In the genomic region with DNA sequence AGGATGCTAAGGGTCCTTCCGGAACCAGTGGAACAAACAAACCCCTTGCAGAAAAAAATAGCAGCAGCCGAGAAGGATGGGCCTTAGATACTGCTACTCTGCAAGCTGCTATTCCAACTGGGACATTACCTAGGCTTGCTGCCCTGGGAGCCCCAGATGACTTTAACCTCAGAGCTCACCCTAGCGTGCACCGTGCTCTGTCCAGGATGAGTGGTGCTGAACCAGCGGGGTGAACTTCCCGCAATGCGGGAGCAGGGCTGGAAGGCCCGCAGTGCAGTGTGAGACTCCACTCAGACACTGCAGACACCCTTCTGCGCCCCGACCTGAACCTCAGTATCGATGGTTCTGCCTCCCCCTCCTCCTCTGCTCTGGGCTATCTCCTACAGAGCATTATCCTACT, we compare ENCODE assay signal across 13 mouse cellular contexts. TPM values are rescaled to one million over a fixed set of nuclear protein-coding genes. Genes with fewer than 3 reads are reported as not detected.
DNase-seq lines count a peak whose midpoint lies in the region; ATAC-seq and TF ChIP-seq lines count a peak whose summit lies in the region.
"Had no signal": no experiment of that assay in that cellular context is flagged by ENCODE, and none has a peak within 500 bp of the region (broad histone marks: within the 10 kb centered on the region; RNA-seq: fewer than 3 reads in every experiment).

No protein-coding gene starts in this region.

- H3K4me2 ChIP-seq in forebrain, embryonic 11.5 days (ENCODE audit: low read depth, low read length, severe bottlenecking): no peak overlapping the region
- no peak overlapping the region for H3K4me2 ChIP-seq in forebrain, embryonic 12.5 days
- no peak overlapping the region for H3K4me2 ChIP-seq in kidney, postnatal 0 days (ENCODE audit: low read length)
- H3K4me2 ChIP-seq: embryonic facial prominence, embryonic 12.5 days had no signal

- intact Hi-C loops in left cerebral cortex, postnatal 36 days (cut with DNase I): no loop called here

- no peak for TF ChIP-seq CTCF in kidney, postnatal 0 days (IDR thresholded peaks at IDR 0.05; ENCODE audit: low read depth)
- TF ChIP-seq CTCF in kidney, adult 2 months (conservative IDR thresholded peaks at IDR 0.05; ENCODE audit: insufficient read depth, insufficient read length, low read depth, low read length): no peak

- H3K36me3 ChIP-seq in forebrain, embryonic 11.5 days (ENCODE audit: control insufficient read depth, insufficient read depth, low read length): no peaks in the 10 kb centered on the region
- no peaks in the 10 kb centered on the region for H3K36me3 ChIP-seq in forebrain, embryonic 12.5 days (replicated peaks)
- H3K36me3 ChIP-seq in kidney, postnatal 0 days (ENCODE audit: insufficient read depth, low read length): no peaks in the 10 kb centered on the region
- H3K36me3 ChIP-seq in kidney, adult 2 months (ENCODE audit: control insufficient read depth, insufficient read depth, low read length): no peaks in the 10 kb centered on the region
- H3K36me3 ChIP-seq: embryonic facial prominence, embryonic 12.5 days had no signal

- H3K4me1 ChIP-seq in forebrain, embryonic 11.5 days (replicated peaks; ENCODE audit: control insufficient read depth, insufficient read depth, low read length): no peaks in the 10 kb centered on the region
- H3K4me1 ChIP-seq in forebrain, embryonic 12.5 days: no peaks in the 10 kb centered on the region
- H3K4me1 ChIP-seq in kidney, postnatal 0 days (replicated peaks; ENCODE audit: insufficient read depth, low read length): no peaks in the 10 kb centered on the region
- H3K4me1 ChIP-seq in kidney, adult 2 months (ENCODE audit: control insufficient read depth, insufficient read depth, low read length): no peaks in the 10 kb centered on the region
- H3K4me1 ChIP-seq: embryonic facial prominence, embryonic 12.5 days had no signal

- WGBS in forebrain, embryonic 11.5 days: 21% methylated on average over 11 of the region's 11 CpGs
- 13% methylated on average over 11 of the region's 11 CpGs for WGBS in forebrain, embryonic 12.5 days
- WGBS in kidney, postnatal 0 days: 11% methylated on average over 11 of the region's 11 CpGs
- WGBS in kidney, adult 2 months: 9% methylated on average over 11 of the region's 11 CpGs

- no peak overlapping the region for H3K27ac ChIP-seq in forebrain, embryonic 11.5 days (ENCODE audit: low read depth, low read length)
- no peak overlapping the region for H3K27ac ChIP-seq in forebrain, embryonic 12.5 days
- no peak overlapping the region for H3K27ac ChIP-seq in kidney, postnatal 0 days
- H3K27ac ChIP-seq in kidney, adult 2 months (ENCODE audit: insufficient read depth, low read depth, low read length): no peak overlapping the region
- H3K27ac ChIP-seq: embryonic facial prominence, embryonic 12.5 days had no signal

- H3K9me3 ChIP-seq in forebrain, embryonic 11.5 days (ENCODE audit: control insufficient read depth, low read length): no peaks in the 10 kb centered on the region
- no peaks in the 10 kb centered on the region for H3K9me3 ChIP-seq in forebrain, embryonic 12.5 days
- H3K9me3 ChIP-seq in kidney, postnatal 0 days (replicated peaks; ENCODE audit: low read length): no peaks in the 10 kb centered on the region
- H3K9me3 ChIP-seq: embryonic facial prominence, embryonic 12.5 days had no signal

- H3K9ac ChIP-seq in forebrain, embryonic 11.5 days (ENCODE audit: low read length): no peak overlapping the region
- H3K9ac ChIP-seq in forebrain, embryonic 12.5 days: no peak overlapping the region
- no peak overlapping the region for H3K9ac ChIP-seq in kidney, postnatal 0 days (ENCODE audit: low read depth, low read length)
- H3K9ac ChIP-seq: embryonic facial prominence, embryonic 12.5 days had no signal

- no peak for TF ChIP-seq POLR2A in kidney, adult 2 months (IDR thresholded peaks at IDR 0.05; ENCODE audit: low read depth, low read length)

- no peak overlapping the region for H3K4me3 ChIP-seq in forebrain, embryonic 11.5 days (ENCODE audit: low read depth, low read length)
- no peak overlapping the region for H3K4me3 ChIP-seq in forebrain, embryonic 12.5 days (replicated peaks)
- no peak overlapping the region for H3K4me3 ChIP-seq in kidney, postnatal 0 days (replicated peaks; ENCODE audit: low read depth, low read length)
- H3K4me3 ChIP-seq in kidney, adult 2 months (ENCODE audit: insufficient read depth, low read depth, low read length): no peak overlapping the region
- H3K4me3 ChIP-seq: embryonic facial prominence, embryonic 12.5 days had no signal

- ATAC-seq in forebrain, embryonic 11.5 days (replicated peaks; ENCODE audit: low FRiP score): no peak
- ATAC-seq in forebrain, embryonic 12.5 days (ENCODE audit: low FRiP score): no peak
- peak; percentile 33; the same call in 1 of the 2 replicates for ATAC-seq in kidney, postnatal 0 days (replicated peaks; ENCODE audit: low FRiP score, low read depth)
- ATAC-seq: Patski had no signal

- peak; percentile 68 for DNase-seq in forebrain, embryonic 11.5 days (ENCODE audit: low spot score)
- DNase-seq in kidney, postnatal 0 days (ENCODE audit: low spot score): peak; percentile 65
- DNase-seq in kidney, adult 2 months: no peak
- peak; percentile 61 for DNase-seq in ZHBTc4 (ENCODE audit: low read depth, low spot score)
- DNase-seq in kidney, postnatal 36 days: peak; percentile 7 to 60
- DNase-seq in cerebellum, postnatal 4 days (ENCODE audit: low spot score in 2 of 2): no peak
- no peak for DNase-seq in left cerebral cortex, postnatal 36 days (ENCODE audit: low spot score in 2 of 2)
- DNase-seq: layer of hippocampus, postnatal 36 days had no signal

- no peaks in the 10 kb centered on the region for H3K27me3 ChIP-seq in forebrain, embryonic 11.5 days (ENCODE audit: control insufficient read depth, insufficient read depth, low read length)
- H3K27me3 ChIP-seq in forebrain, embryonic 12.5 days: 0 out of 2 replicates have a peak, but pooled peaks cover 9% of the 10 kb centered on the region
- H3K27me3 ChIP-seq in kidney, postnatal 0 days (ENCODE audit: insufficient read depth, low read length): no peaks in the 10 kb centered on the region
- no peaks in the 10 kb centered on the region for H3K27me3 ChIP-seq in kidney, adult 2 months (replicated peaks; ENCODE audit: control insufficient read depth, insufficient read depth, low read length)
- H3K27me3 ChIP-seq: embryonic facial prominence, embryonic 12.5 days; Patski had no signal

RNA-seq across cellular contexts. Expression of a gene that starts 14.8 kb away (rescaled TPM):
- 1.0 and 1.1 TPM in 2 replicates for polyA plus RNA-seq in forebrain, embryonic 11.5 days (2014; fragmentation: Nextera tagmentation; extraction: Ambion mirVana)
- polyA plus RNA-seq in forebrain, embryonic 12.5 days (2016; fragmentation: Nextera tagmentation; extraction: Ambion mirVana): 1.8 and 2.2 TPM in 2 replicates
- 0.97 and 1.1 TPM in 2 replicates for polyA plus RNA-seq in kidney, postnatal 0 days (2015; fragmentation: Nextera tagmentation; extraction: Ambion mirVana)
- polyA plus RNA-seq in kidney, adult 2 months (2012; rRNA removed): 0.22 and 0.30 TPM in 2 replicates
- total RNA-seq in left cerebral cortex, postnatal 36 days (2021): 10 to 100 TPM; 32.1 to 44.5 TPM
- total RNA-seq: monocyte, adult 5-6 weeks had no signal
- polyA plus RNA-seq: C2C12, Patski had no signal

Comparison
In these comparisons a context has a peak if more than half of its experiments do, and no peak if none do; other contexts are left out.
1. DNase-seq: peak in forebrain, embryonic 11.5 days (single experiment), kidney, postnatal 0 days (single experiment), ZHBTc4 (single experiment) and kidney, postnatal 36 days (2 of 2); none in kidney, adult 2 months (single experiment), cerebellum, postnatal 4 days (0 of 2) and left cerebral cortex, postnatal 36 days (0 of 2).